Mouse (Mus musculus) mouse embryonic stem cell (cell line): Measurements from ENCODE around the gene Tspan15.

ENCODE experiments used
- in situ Hi-C, 2 experiments: fragments of 300-500 bp; cut with MboI; formaldehyde crosslinking; loops; 1 replicate in 1 of 2; 3 replicates in 1 of 2; pipeline ENCODE4 v1.14.3; 2019 to 2020; ENCODE audit warnings: low sequenced_read_pairs in 2 of 2, low pct_unique_long_range_greater_than_20kb in 1 of 2, mixed read lengths in 1 of 2; ENCODE audit not compliant: unreplicated experiment in 1 of 2

The Tspan15 gene

GRCm38 (mm10) chr10:62198891-62199290, 32.2 kb downstream of the Tspan15 start:
- in situ Hi-C loops, result no loop called here

- in situ Hi-C loops, result no loop called here
These were observed 33.6 kb downstream of the Tspan15 start for GRCm38 (mm10) chr10:62197403-62197802.

GRCm38 (mm10) chr10:62195376-62195775, 35.7 kb downstream of the Tspan15 start:
- in situ Hi-C loops, result no loop called here

- in situ Hi-C loops, result no loop called here
These were observed 36.1 kb downstream of the Tspan15 start for GRCm38 (mm10) chr10:62194946-62195345.

GRCm38 (mm10) chr10:62194461-62194860, 36.6 kb downstream of the Tspan15 start:
- in situ Hi-C loops, result no loop called here

GRCm38 (mm10) chr10:62194043-62194442, 37.0 kb downstream of the Tspan15 start:
- in situ Hi-C loops, result no loop called here

GRCm38 (mm10) chr10:62192701-62193157, 38.3 kb downstream of the Tspan15 start:
- in situ Hi-C loops, result no loop called here

GRCm38 (mm10) chr10:62190821-62191220, 40.2 kb downstream of the Tspan15 start:
- in situ Hi-C loops, result no loop called here

- in situ Hi-C loops, result loop anchor here (5.0 kb wide), 2 partner anchors 52 to 88 kb away; no protein-coding TSS in a partner anchor
These were observed 41.1 kb downstream of the Tspan15 start for GRCm38 (mm10) chr10:62189910-62190309.

GRCm38 (mm10) chr10:62189303-62189702, 41.7 kb downstream of the Tspan15 start:
- in situ Hi-C loops, result loop anchor here (5.0 kb wide), 2 partner anchors 53 to 87 kb away; no protein-coding TSS in a partner anchor

- in situ Hi-C loops, result loop anchor here (5.0 kb wide), 2 partner anchors 55 to 85 kb away; no protein-coding TSS in a partner anchor
These were observed 44.2 kb downstream of the Tspan15 start for GRCm38 (mm10) chr10:62186882-62187281.

GRCm38 (mm10) chr10:62183053-62183452, 48.0 kb downstream of the Tspan15 start:
- in situ Hi-C loops, result loop anchor here in 1 of 2 experiments (5.0 kb wide), 1 partner anchor 76 kb away; no protein-coding TSS in a partner anchor

- in situ Hi-C loops, result loop anchor here in 1 of 2 experiments (5.0 kb wide), 1 partner anchor 75 kb away; no protein-coding TSS in a partner anchor
These were observed 48.5 kb downstream of the Tspan15 start for GRCm38 (mm10) chr10:62182471-62183014.

GRCm38 (mm10) chr10:62181701-62182100, 49.4 kb downstream of the Tspan15 start:
- in situ Hi-C loops, result loop anchor here in 1 of 2 experiments (5.0 kb wide), 1 partner anchor 74 kb away; no protein-coding TSS in a partner anchor

- in situ Hi-C loops, result loop anchor here in 1 of 2 experiments (5.0 kb wide), 1 partner anchor 73 kb away; no protein-coding TSS in a partner anchor
These were observed 51.1 kb downstream of the Tspan15 start for GRCm38 (mm10) chr10:62179944-62180343.

GRCm38 (mm10) chr10:62174533-62175313, 56.3 kb downstream of the Tspan15 start:
- in situ Hi-C loops, result no loop called here

- in situ Hi-C loops, result no loop called here
These were observed 57.1 kb downstream of the Tspan15 start for GRCm38 (mm10) chr10:62173941-62174448.

- in situ Hi-C loops, result no loop called here
These were observed 58.1 kb downstream of the Tspan15 start for GRCm38 (mm10) chr10:62172841-62173553.
